Mouse (Mus musculus) midbrain, embryonic 13.5 days (tissue): ENCODE measurements around the gene Olfr974. TPM values are rescaled to one million over a fixed set of nuclear protein-coding genes. Genes with fewer than 3 reads are reported as not detected.

Experiments used
- polyA plus RNA-seq: library from polyadenylated mRNA; unstranded; fragments of >200 nt; fragmentation: Nextera tagmentation; extraction: Ambion mirVana; gene quantifications from 2 replicates; pipeline ENCODE4 v1.2.1, GENCODE M21; 2015

Gene Olfr974
- polyA plus RNA-seq, 1 experiment from 2014 or later: not detected

Other genes with a start within 250 kb of the Olfr974 start
- not detected in 2 replicates for gene Olfr149, start 230.4 kb upstream of the Olfr974 start, polyA plus RNA-seq
- not detected in 2 replicates for gene Olfr965, start 226.1 kb upstream of the Olfr974 start, polyA plus RNA-seq
- not detected in 2 replicates for gene Olfr150, start 206.5 kb upstream of the Olfr974 start, polyA plus RNA-seq
- gene Olfr967, start 191.3 kb upstream of the Olfr974 start, polyA plus RNA-seq: not detected in 2 replicates
- gene Olfr968, start 154.2 kb upstream of the Olfr974 start, polyA plus RNA-seq: not detected in 2 replicates
- not detected in 2 replicates for gene Olfr969, start 146.6 kb upstream of the Olfr974 start, polyA plus RNA-seq
- gene Olfr970, start 128.6 kb upstream of the Olfr974 start, polyA plus RNA-seq: not detected in 2 replicates
- not detected in 2 replicates for gene Olfr971, start 100.6 kb upstream of the Olfr974 start, polyA plus RNA-seq
- not detected in 2 replicates for gene Olfr972, start 71.1 kb upstream of the Olfr974 start, polyA plus RNA-seq
- gene Olfr229, start 30.2 kb upstream of the Olfr974 start, polyA plus RNA-seq: not detected in 2 replicates
- gene Olfr975, start 14.5 kb downstream of the Olfr974 start, polyA plus RNA-seq: 0.05 TPM in 1 of 2 replicates, not detected in the other
- not detected in 2 replicates for gene Olfr976, start 23.6 kb downstream of the Olfr974 start, polyA plus RNA-seq
- gene Olfr978, start 54.6 kb downstream of the Olfr974 start, polyA plus RNA-seq: not detected in 2 replicates
- not detected in 2 replicates for gene Olfr979, start 66.0 kb downstream of the Olfr974 start, polyA plus RNA-seq
- gene Olfr980, start 72.1 kb downstream of the Olfr974 start, polyA plus RNA-seq: not detected in 2 replicates
- not detected in 2 replicates for gene Olfr981, start 84.0 kb downstream of the Olfr974 start, polyA plus RNA-seq
- not detected in 2 replicates for gene Olfr982, start 136.3 kb downstream of the Olfr974 start, polyA plus RNA-seq
- not detected in 2 replicates for gene Olfr983, start 156.1 kb downstream of the Olfr974 start, polyA plus RNA-seq
- gene Olfr984, start 176.7 kb downstream of the Olfr974 start, polyA plus RNA-seq: not detected in 2 replicates
- not detected in 2 replicates for gene Olfr985, start 192.7 kb downstream of the Olfr974 start, polyA plus RNA-seq
- gene Tmem225, start 210.6 kb downstream of the Olfr974 start, polyA plus RNA-seq: not detected in 2 replicates
- 0.08 TPM in 1 of 2 replicates, not detected in the other for gene Olfr986, start 243.4 kb downstream of the Olfr974 start, polyA plus RNA-seq